Mouse (Mus musculus) stomach, embryonic 16.5 days (tissue): ENCODE measurements around the gene Nup160. TPM values are rescaled to one million over a fixed set of nuclear protein-coding genes. Genes with fewer than 3 reads are reported as not detected.

Experiments used
- ATAC-seq: fragments of 200-750 bp; cut with Nextera tagmentation; 2 replicates; pipeline ENCODE4 v1.8.0; 2017; ENCODE audit warnings: moderate number of reproducible peaks, moderate TSS enrichment; ENCODE audit not compliant: insufficient read depth, low FRiP score
- H3K27ac ChIP-seq: fragments of 300-500 bp; sonication (generic); 2 replicates; pipeline ENCODE4 v1.5.1; 2014; ENCODE audit warnings: low read length
- H3K27me3 ChIP-seq: fragments of 300-500 bp; sonication (generic); 2 replicates; pipeline ENCODE4 v1.6.1; 2014; ENCODE audit warnings: low read length, control low read depth, mixed read lengths; ENCODE audit not compliant: control insufficient read depth, insufficient read depth
- H3K36me3 ChIP-seq: fragments of 300-500 bp; sonication (generic); 2 replicates; pipeline ENCODE4 v1.6.1; 2014; ENCODE audit warnings: low read length; ENCODE audit not compliant: control insufficient read depth, insufficient read depth
- H3K4me1 ChIP-seq: fragments of 300-500 bp; sonication (generic); 2 replicates; pipeline ENCODE4 v1.6.1; 2014; ENCODE audit warnings: low read length, control low read depth, mixed read lengths; ENCODE audit not compliant: control insufficient read depth, insufficient read depth
- H3K4me2 ChIP-seq: fragments of 300-500 bp; sonication (generic); 2 replicates; pipeline ENCODE4 v1.6.1; 2014; ENCODE audit warnings: low read depth, low read length, mixed read lengths
- H3K4me3 ChIP-seq: fragments of 300-500 bp; sonication (generic); replicated peaks from 2 replicates; pipeline ENCODE4 v1.5.1; 2014; ENCODE audit warnings: mild to moderate bottlenecking, low read length
- H3K9ac ChIP-seq: fragments of 300-500 bp; sonication (generic); 2 replicates; pipeline ENCODE4 v1.6.1; 2014; ENCODE audit warnings: low read length
- H3K9me3 ChIP-seq: fragments of 300-500 bp; sonication (generic); replicated peaks from 2 replicates; pipeline ENCODE4 v1.6.1; 2016; ENCODE audit warnings: low read length, control low read depth; ENCODE audit not compliant: control insufficient read depth
- WGBS: fragments of 180-500 bp; shearing (Covaris S2); extraction: QIAGEN DNeasy Blood & Tissue Kit; methylation state at CpG from one replicate; pipeline ENCODE4 v1.1.7; 2014; 5-methylcytosine and 5-hydroxymethylcytosine counted together
- polyA plus RNA-seq: library from polyadenylated mRNA; unstranded; fragments of >200 nt; fragmentation: Nextera tagmentation; extraction: Ambion mirVana; gene quantifications from 2 replicates; pipeline ENCODE4 v1.2.1, GENCODE M21; 2015

The Nup160 gene
- polyA plus RNA-seq: 41.0 and 43.4 TPM in 2 replicates

- ATAC-seq: no peak
- 74% methylated on average over 8 of the region's 8 CpGs for WGBS
- H3K27me3 ChIP-seq: no peaks in the 10 kb centered on the region
- peaks cover 12% of the 10 kb centered on the region; the same call in 1 of the 2 replicates for H3K4me1 ChIP-seq
- no peak within 1 kb of the TSS for H3K27ac ChIP-seq
- no peak within 1 kb of the TSS for H3K4me3 ChIP-seq
- H3K36me3 ChIP-seq: no peaks in the 10 kb centered on the region
- no peak within 1 kb of the TSS for H3K4me2 ChIP-seq
- H3K9ac ChIP-seq: no peak within 1 kb of the TSS
- no peaks in the 10 kb centered on the region for H3K9me3 ChIP-seq
Measured at GRCm38 (mm10) chr2:90677007-90677406, at the start of gene Nup160. Gene Nup160 (plus strand): TSS chr2:90677215.

GRCm38 (mm10) chr2:90628261-90628660 is 48.8 kb upstream of the Nup160 start:
- no peaks in the 10 kb centered on the region for H3K36me3 ChIP-seq
- no peak overlapping the region for H3K4me3 ChIP-seq
- no peak overlapping the region for H3K4me2 ChIP-seq
- no peaks in the 10 kb centered on the region for H3K9me3 ChIP-seq
- no peak overlapping the region for H3K9ac ChIP-seq
- no peak for ATAC-seq
- WGBS: 89% methylated on average over 5 of the region's 5 CpGs
- H3K4me1 ChIP-seq: no peaks in the 10 kb centered on the region
- no peaks in the 10 kb centered on the region for H3K27me3 ChIP-seq
- no peak overlapping the region for H3K27ac ChIP-seq

DNA sequence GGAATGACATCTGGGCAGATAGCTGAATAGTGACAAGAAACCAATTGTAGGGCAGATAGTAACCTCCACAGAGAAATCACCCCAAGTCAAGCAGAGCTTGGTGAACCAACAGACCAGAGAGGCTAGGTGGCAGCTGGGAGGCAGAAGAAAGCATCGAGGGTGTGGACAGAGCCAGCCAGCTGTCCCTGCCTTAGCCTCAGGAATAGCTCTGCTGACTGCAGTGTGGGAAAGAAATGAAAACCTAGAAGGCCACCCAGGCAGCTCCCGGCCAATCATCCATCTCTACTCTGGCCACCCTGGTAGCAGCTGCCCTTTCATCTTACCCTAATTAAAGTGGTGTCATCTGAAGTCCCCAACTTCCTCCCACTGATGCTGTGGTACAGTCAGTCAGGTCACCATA is 47.5 kb upstream of the Nup160 start:
- H3K4me2 ChIP-seq: no peak overlapping the region
- H3K4me3 ChIP-seq: no peak overlapping the region
- H3K9ac ChIP-seq: no peak overlapping the region
- H3K36me3 ChIP-seq: no peaks in the 10 kb centered on the region
- ATAC-seq: no peak
- H3K27me3 ChIP-seq: no peaks in the 10 kb centered on the region
- H3K27ac ChIP-seq: no peak overlapping the region
- no peaks in the 10 kb centered on the region for H3K9me3 ChIP-seq
- 56% methylated on average over 2 of the region's 2 CpGs for WGBS
- H3K4me1 ChIP-seq: no peaks in the 10 kb centered on the region

DNA sequence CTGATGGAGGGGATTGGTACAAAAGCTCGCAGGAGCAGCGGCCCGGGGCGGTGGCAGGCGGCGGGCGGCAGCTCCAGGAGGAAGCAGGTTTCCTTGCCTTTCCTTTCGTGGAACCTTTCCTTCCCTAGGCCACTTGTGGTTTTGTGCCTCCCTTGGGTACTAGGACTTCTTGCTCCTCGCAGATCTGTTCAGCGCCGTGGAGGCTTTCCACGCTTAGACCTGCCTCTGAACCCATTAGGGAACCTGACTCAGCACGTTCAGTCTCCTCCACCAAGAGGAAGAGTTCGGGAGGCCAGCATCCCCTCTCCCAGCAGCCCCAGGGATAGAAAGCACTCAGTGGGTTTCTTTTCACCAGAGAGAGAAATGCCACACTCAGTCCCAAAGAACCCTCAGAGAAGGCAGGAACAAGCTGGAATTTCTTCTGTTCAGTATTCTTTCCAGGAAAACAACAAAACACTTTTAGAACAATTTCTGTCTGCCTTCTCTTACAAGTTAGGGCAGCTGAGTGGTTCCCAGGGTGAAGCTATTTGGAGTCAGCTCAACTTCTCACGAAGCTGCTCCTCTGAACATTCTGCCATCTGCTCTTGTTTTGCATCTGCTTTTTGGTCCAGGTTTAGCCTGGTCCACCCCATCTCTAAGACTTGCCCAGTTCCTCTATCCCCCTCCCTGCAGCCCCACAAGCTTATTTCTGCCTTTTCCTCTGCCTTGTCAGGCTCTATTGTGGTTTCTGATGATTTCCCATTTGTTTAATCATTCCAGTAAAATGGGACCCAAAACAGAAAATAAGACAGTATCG is 44.9 kb upstream of the Nup160 start:
- H3K4me2 ChIP-seq: no peak overlapping the region
- ATAC-seq: no peak
- no peak overlapping the region for H3K27ac ChIP-seq
- H3K36me3 ChIP-seq: no peaks in the 10 kb centered on the region
- 75% methylated on average over 16 of the region's 16 CpGs for WGBS
- H3K4me3 ChIP-seq: no peak overlapping the region
- no peak overlapping the region for H3K9ac ChIP-seq
- H3K4me1 ChIP-seq: no peaks in the 10 kb centered on the region
- no peaks in the 10 kb centered on the region for H3K9me3 ChIP-seq
- H3K27me3 ChIP-seq: no peaks in the 10 kb centered on the region

GRCm38 (mm10) chr2:90634671-90635070 is 42.3 kb upstream of the Nup160 start:
- no peak for ATAC-seq

GRCm38 (mm10) chr2:90635085-90635723 is 41.8 kb upstream of the Nup160 start:
- Histone ChIP-seq H3K4me2 (no peak overlapping the region), H3K9ac (no peak overlapping the region), H3K9me3 (no peaks in the 10 kb centered on the region), H3K4me3 (no peak overlapping the region), H3K36me3 (no peaks in the 10 kb centered on the region), H3K27me3 (no peaks in the 10 kb centered on the region), H3K4me1 (peaks cover 5% of the 10 kb centered on the region; the same call in 1 of the 2 replicates), H3K27ac (peak overlapping the region; percentile 35; the same call in 1 of the 2 replicates)
- no peak for ATAC-seq
- 56% methylated on average over 7 of the region's 7 CpGs for WGBS

More at GRCm38 (mm10) chr2:90634671-90635070, 42.3 kb upstream of the Nup160 start:
- Histone ChIP-seq H3K9me3 (no peaks in the 10 kb centered on the region), H3K4me3 (no peak overlapping the region), H3K4me1 (no peaks in the 10 kb centered on the region), H3K9ac (no peak overlapping the region), H3K27ac (no peak overlapping the region), H3K4me2 (no peak overlapping the region), H3K27me3 (no peaks in the 10 kb centered on the region), H3K36me3 (no peaks in the 10 kb centered on the region)

DNA sequence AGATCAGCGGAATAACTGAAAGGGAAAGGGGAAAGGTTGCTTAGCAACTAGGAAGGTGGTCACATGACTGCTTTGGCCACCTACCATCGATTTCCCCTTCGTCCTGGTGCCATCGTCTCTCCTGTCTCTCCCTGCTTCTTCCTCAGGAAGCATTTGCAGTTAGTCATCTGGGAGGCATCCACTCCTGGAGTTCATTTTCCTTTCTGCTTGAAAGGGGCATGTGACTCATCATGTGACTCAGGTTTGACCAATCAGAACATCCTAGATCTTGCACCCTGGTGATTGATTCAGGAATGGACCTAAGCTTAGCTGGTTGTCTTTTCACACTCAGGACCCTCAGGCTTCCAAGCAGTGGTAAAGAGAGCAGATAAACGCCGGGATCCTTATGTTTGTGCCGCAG is 40.2 kb upstream of the Nup160 start:
- Histone ChIP-seq H3K9ac (no peak overlapping the region), H3K4me2 (no peak overlapping the region), H3K27ac (no peak overlapping the region), H3K27me3 (no peaks in the 10 kb centered on the region), H3K9me3 (no peaks in the 10 kb centered on the region), H3K4me3 (no peak overlapping the region), H3K36me3 (no peaks in the 10 kb centered on the region), H3K4me1 (peaks cover 9% of the 10 kb centered on the region; the same call in 1 of the 2 replicates)
- 85% methylated on average over 7 of the region's 7 CpGs for WGBS
- ATAC-seq: no peak

GRCm38 (mm10) chr2:90638986-90639746 is 37.8 kb upstream of the Nup160 start:
- no peak overlapping the region for H3K9ac ChIP-seq
- no peak overlapping the region for H3K4me2 ChIP-seq
- peaks cover 9% of the 10 kb centered on the region; the same call in 1 of the 2 replicates for H3K4me1 ChIP-seq
- no peaks in the 10 kb centered on the region for H3K9me3 ChIP-seq
- ATAC-seq: peak; percentile 38; the same call in 1 of the 2 replicates
- H3K27me3 ChIP-seq: no peaks in the 10 kb centered on the region
- peak overlapping the region; percentile 46 for H3K27ac ChIP-seq
- H3K36me3 ChIP-seq: no peaks in the 10 kb centered on the region
- WGBS: 67% methylated on average over 8 of the region's 8 CpGs
- H3K4me3 ChIP-seq: no peak overlapping the region
